Mouse (Mus musculus) adipose tissue, adult 10 weeks (tissue): Measurements from ENCODE around the gene Nlrp5. TPM values are rescaled to one million over a fixed set of nuclear protein-coding genes. Genes with fewer than 3 reads are reported as not detected.

ENCODE experiments used
- polyA plus RNA-seq: library from polyadenylated mRNA; stranded (reverse); fragments of 350-450 nt; fragmentation: Illumina TruSeq; extraction: RNeasy Lipid Tissue Mini Kit (QIAGEN cat#74804); gene quantifications from one replicate; pipeline ENCODE4 v1.2.3, GENCODE M21; 2014; ENCODE audit warnings: low read depth, low replicate concordance

The Nlrp5 gene
- not detected for polyA plus RNA-seq

DNA sequence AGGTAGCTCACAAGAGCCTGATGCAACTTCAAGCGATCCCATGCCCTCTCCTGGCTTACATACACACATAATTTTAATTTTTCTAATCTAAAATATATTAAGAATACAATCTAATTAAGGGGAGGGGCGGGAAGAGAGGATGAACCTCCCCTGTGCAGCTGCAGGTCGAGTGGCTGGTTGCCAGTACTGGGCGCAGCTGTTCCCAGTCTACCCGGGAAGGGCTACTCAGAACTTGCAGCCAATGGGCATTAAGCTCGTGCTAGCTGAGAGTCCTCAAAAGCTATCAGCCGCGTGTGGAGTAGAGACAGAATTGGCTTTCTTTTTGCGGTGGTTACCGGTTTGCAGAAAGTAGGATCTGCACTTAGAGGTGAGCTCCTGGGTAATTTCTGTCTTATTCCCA, at the start of gene Nlrp5:
TSS of gene Nlrp5 (plus strand) at position 301 of the 400 bp plus-strand sequence.

Other genes starting within 250 kb of the Nlrp5 start
- not detected for gene Gm10662, start 241.4 kb upstream of the Nlrp5 start, polyA plus RNA-seq
- gene Vmn1r165, start 168.6 kb upstream of the Nlrp5 start, polyA plus RNA-seq, result not detected
- gene Vmn1r166, start 134.2 kb upstream of the Nlrp5 start, polyA plus RNA-seq, result not detected
- gene Gm6902, start 107.0 kb upstream of the Nlrp5 start, polyA plus RNA-seq, result not detected
- gene Nlrp4e, start 84.7 kb upstream of the Nlrp5 start, polyA plus RNA-seq, result not detected
- not detected for gene Vmn1r167, start 121.3 kb downstream of the Nlrp5 start, polyA plus RNA-seq
- not detected for gene Vmn1r168, start 153.8 kb downstream of the Nlrp5 start, polyA plus RNA-seq
- gene Vmn1r169, start 189.6 kb downstream of the Nlrp5 start, polyA plus RNA-seq, result not detected
- not detected for gene Vmn1r170, start 220.3 kb downstream of the Nlrp5 start, polyA plus RNA-seq
- not detected for gene Vmn1r171, start 244.8 kb downstream of the Nlrp5 start, polyA plus RNA-seq